Mouse (Mus musculus): ENCODE results near the gene Eva1b. TPM values are rescaled to one million over a fixed set of nuclear protein-coding genes. Genes with fewer than 3 reads are reported as not detected.

Eva1b gene
- polyA plus RNA-seq, 1 experiment: 21.2 TPM

GRCm38 (mm10) chr4:126118651-126119050, 28.9 kb upstream of the Eva1b start:
- no peak for DNase-seq (ENCODE audit: low read depth, low spot score)
- WGBS: 85% methylated on average over 4 of the region's 4 CpGs

GRCm38 (mm10) chr4:126119051-126119450, 28.5 kb upstream of the Eva1b start:
- WGBS: 84% methylated on average over 1 of the region's 1 CpGs

DNA sequence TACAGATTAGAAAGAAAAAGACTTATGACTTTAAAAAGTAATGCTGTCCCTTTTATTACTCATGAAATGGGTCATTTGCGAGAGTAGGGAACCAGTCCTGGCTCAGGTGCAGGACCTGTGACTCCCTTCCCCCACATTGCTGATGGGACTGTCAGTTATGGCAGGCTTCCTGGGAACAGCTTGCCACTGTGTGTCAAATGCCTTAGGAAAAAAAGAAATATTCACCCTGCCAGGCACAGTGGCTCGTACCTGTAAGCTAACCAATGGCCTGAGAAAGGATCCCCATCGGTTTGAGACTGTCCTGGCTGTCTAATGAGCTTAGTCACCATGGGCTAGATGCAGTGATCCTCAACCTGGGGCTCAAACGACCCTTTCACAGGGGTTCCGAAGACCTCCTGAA, 27.5 kb upstream of the Eva1b start:
- no peak for DNase-seq (ENCODE audit: low read depth, low spot score)
- 84% methylated on average over 5 of the region's 5 CpGs for WGBS

More at GRCm38 (mm10) chr4:126119051-126119450, 28.5 kb upstream of the Eva1b start:
- DNase-seq (ENCODE audit: low read depth, low spot score): no peak

DNA sequence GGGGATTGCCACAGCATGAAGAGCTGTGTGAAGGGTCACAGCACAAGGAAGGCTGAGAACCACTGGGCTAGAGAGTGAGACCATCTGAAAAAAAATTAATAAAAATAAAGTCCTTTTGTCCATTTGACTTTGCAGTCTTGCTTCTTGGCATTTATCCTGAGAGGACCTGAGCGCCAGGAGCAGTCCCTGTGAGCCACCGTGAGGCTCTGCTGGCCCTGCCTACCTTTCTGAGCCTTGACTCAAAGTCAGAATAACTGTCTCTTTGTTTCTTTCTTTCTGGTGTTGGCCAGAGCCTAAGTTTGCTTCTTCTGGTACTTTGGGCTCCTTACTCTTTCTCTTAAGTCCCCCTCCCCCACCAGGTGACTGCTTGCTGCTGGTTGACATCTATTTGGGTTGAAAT, 27.0 kb upstream of the Eva1b start:
- WGBS: 91% methylated on average over 2 of the region's 2 CpGs
- DNase-seq (ENCODE audit: low read depth, low spot score): no peak

GRCm38 (mm10) chr4:126123309-126124040, 24.1 kb upstream of the Eva1b start:
- DNase-seq (ENCODE audit: low read depth, low spot score): no peak
- 72% methylated on average over 10 of the region's 10 CpGs for WGBS

- no peak for DNase-seq (ENCODE audit: low read depth, low spot score)
Measured at GRCm38 (mm10) chr4:126130502-126130901, 17.0 kb upstream of the Eva1b start.

GRCm38 (mm10) chr4:126131290-126132121, 16.0 kb upstream of the Eva1b start:
- WGBS: 57% methylated on average over 10 of the region's 10 CpGs
- no peak for DNase-seq (ENCODE audit: low read depth, low spot score)

More at GRCm38 (mm10) chr4:126130502-126130901, 17.0 kb upstream of the Eva1b start:
- 65% methylated on average over 11 of the region's 11 CpGs for WGBS

- no peak for DNase-seq (ENCODE audit: low read depth, low spot score)
- 77% methylated on average over 6 of the region's 6 CpGs for WGBS
Measured at GRCm38 (mm10) chr4:126132636-126133264, 14.8 kb upstream of the Eva1b start.

DNA sequence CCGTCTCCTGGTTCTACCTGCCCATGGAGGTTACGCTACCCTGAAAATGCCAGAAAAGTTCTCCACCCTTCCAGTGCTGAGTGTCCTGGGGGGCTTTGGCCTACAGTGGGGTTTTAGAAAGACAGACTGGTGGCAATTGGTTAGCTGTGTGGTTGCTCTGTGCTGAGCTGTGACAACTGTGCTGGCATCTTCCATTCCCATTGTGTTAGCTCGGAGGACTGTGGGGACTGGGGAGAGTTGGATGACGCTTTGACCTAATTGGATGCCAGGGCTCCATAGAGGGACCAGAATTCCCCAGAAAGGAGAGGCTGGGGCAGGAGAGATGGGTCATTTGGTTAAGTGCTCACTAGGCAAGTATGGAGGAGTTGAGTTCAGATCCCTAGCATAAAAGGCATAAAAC, 13.3 kb upstream of the Eva1b start:
- no peak for DNase-seq (ENCODE audit: low read depth, low spot score)
- 91% methylated on average over 4 of the region's 4 CpGs for WGBS

GRCm38 (mm10) chr4:126134639-126135038, 12.9 kb upstream of the Eva1b start:
- 84% methylated on average over 4 of the region's 4 CpGs for WGBS
- no peak for DNase-seq (ENCODE audit: low read depth, low spot score)

- 86% methylated on average over 4 of the region's 4 CpGs for WGBS
Measured at GRCm38 (mm10) chr4:126137773-126138172, 9.8 kb upstream of the Eva1b start.

DNA sequence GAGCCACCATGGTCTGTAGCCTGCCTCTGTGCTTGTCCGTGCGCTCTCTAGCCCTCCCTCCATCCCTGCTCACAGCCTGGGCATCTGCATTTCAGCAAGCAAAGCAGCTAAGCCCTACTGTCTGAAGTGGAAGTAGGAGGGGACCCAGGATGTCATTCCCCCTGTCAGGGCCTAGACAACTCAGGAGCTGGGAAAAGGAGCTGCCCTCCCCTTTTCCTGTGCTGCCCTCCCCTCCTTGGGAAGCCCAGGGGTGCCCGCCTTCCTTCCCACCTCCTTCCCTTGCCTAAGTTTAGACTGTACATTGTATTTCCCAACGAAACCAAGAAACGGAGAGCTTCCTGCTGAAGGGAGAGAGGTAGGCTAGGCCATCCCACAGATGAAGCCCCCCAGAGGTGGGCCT, 6.5 kb upstream of the Eva1b start:
- no peak for DNase-seq (ENCODE audit: low read depth, low spot score)
- 86% methylated on average over 5 of the region's 5 CpGs for WGBS

More at GRCm38 (mm10) chr4:126137773-126138172, 9.8 kb upstream of the Eva1b start:
- no peak for DNase-seq (ENCODE audit: low read depth, low spot score)

DNA sequence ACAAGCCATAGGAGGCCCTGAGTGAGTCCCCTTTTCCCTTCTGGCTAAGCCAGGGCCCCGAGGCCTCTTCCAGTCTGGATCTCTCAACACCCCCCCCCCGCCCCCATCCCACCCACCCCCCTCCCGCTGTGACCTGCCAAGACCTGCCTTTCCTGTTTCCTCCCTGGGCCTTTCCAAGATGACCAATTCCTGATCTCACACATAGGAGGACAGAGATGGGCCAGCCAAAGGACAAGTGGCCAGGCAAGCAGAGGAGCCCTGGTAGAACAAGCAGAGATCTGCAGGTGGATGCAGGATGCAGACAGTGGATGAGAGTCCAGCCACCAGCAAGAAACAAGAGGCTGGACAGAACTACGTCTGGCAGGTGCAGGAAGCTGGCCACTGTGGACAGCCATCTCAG, 2.1 kb upstream of the Eva1b start:
- WGBS: 43% methylated on average over 4 of the region's 4 CpGs
- no peak for DNase-seq (ENCODE audit: low read depth, low spot score)

GRCm38 (mm10) chr4:126146974-126147532, 491 bp upstream of the Eva1b start:
- WGBS: 56% methylated on average over 9 of the region's 9 CpGs
- no peak for DNase-seq (ENCODE audit: low read depth, low spot score)

- DNase-seq (ENCODE audit: low read depth, low spot score): no peak
- 1% methylated on average over 66 of the region's 67 CpGs for WGBS
Measured at GRCm38 (mm10) chr4:126148161-126148961, 817 bp downstream of the Eva1b start.

GRCm38 (mm10) chr4:126149041-126149676, 1.6 kb downstream of the Eva1b start:
- no peak for DNase-seq (ENCODE audit: low read depth, low spot score)
- 46% methylated on average over 42 of the region's 42 CpGs for WGBS

GRCm38 (mm10) chr4:126149798-126150197, 2.3 kb downstream of the Eva1b start:
- DNase-seq (ENCODE audit: low read depth, low spot score): no peak
- WGBS: 68% methylated on average over 10 of the region's 10 CpGs

- WGBS: 68% methylated on average over 16 of the region's 16 CpGs
- no peak for DNase-seq (ENCODE audit: low read depth, low spot score)
Measured at GRCm38 (mm10) chr4:126150297-126150948, 2.9 kb downstream of the Eva1b start.

Measured in large intestine, adult 2 months (tissue).